Mouse (Mus musculus) cerebellum, adult 2 months (tissue): ENCODE results near the gene Grb10.

Experiments used
- CTCF ChIP-seq: fragments of 200-500 bp; IDR thresholded peaks from 2 replicates; pipeline ENCODE4 v1.5.1; 2011; ENCODE audit warnings: low read depth, mild to moderate bottlenecking, control low read depth, low read length, moderate library complexity, borderline replicate concordance; ENCODE audit not compliant: insufficient read depth
- POLR2A ChIP-seq: fragments of 200-500 bp; IDR thresholded peaks from 2 replicates; pipeline ENCODE4 v1.6.1; 2011; ENCODE audit warnings: low read length, control low read depth, borderline replicate concordance; ENCODE audit not compliant: insufficient read depth

GRCm38 (mm10) chr11:12075449-12075848, 37.0 kb upstream of the Grb10 start:
- TF ChIP-seq POLR2A: no peak
- no peak for TF ChIP-seq CTCF
